Mouse (Mus musculus) MEL (cell line): ENCODE data around the gene AW549877.

Experiments
- BHLHE40 ChIP-seq: IDR thresholded peaks from 2 replicates; pipeline ENCODE4 v1.6.1; 2012; ENCODE audit warnings: low read depth, mild to moderate bottlenecking, inconsistent platforms, low read length, improper control_type of control experiment, borderline replicate concordance
- CTCF ChIP-seq, 3 experiments: IDR thresholded peaks in 2 of 3; conservative IDR thresholded peaks in 1 of 3; 2 replicates each; pipeline ENCODE4 v1.5.1; 2011 to 2012; ENCODE audit warnings: low read length in 3 of 3, low read depth in 2 of 3, mild to moderate bottlenecking in 2 of 3, improper control_type of control experiment in 1 of 3, inconsistent platforms in 1 of 3, mixed read lengths in 1 of 3, moderate library complexity in 1 of 3; ENCODE audit not compliant: control insufficient read depth in 1 of 3, insufficient read depth in 1 of 3, poor library complexity in 1 of 3, severe bottlenecking in 1 of 3
- GABPA ChIP-seq: IDR thresholded peaks from 2 replicates; pipeline ENCODE4 v1.6.1; 2012; ENCODE audit warnings: low read depth, mild to moderate bottlenecking, inconsistent platforms, low read length, improper control_type of control experiment, moderate library complexity
- HCFC1 ChIP-seq: IDR thresholded peaks from 2 replicates; pipeline ENCODE4 v1.6.1; 2012; ENCODE audit warnings: low read depth, mild to moderate bottlenecking, inconsistent platforms, low read length, improper control_type of control experiment, moderate library complexity
- KAT2A ChIP-seq: conservative IDR thresholded peaks from 2 replicates; pipeline ENCODE4 v1.6.1; 2012; ENCODE audit warnings: low read depth, low read length, improper control_type of control experiment, inconsistent platforms
- MAFK ChIP-seq: IDR thresholded peaks from 2 replicates; pipeline ENCODE4 v1.6.1; 2011; ENCODE audit warnings: low read depth, mild to moderate bottlenecking, low read length, improper control_type of control experiment, borderline replicate concordance
- MAX ChIP-seq: IDR thresholded peaks from 2 replicates; pipeline ENCODE4 v1.6.1; 2011; ENCODE audit warnings: low read length, improper control_type of control experiment
- POLR2A ChIP-seq, 2 experiments: IDR thresholded peaks; 2 replicates each; pipeline ENCODE4 v1.6.1; 2011 to 2012; ENCODE audit warnings: low read length in 2 of 2, mild to moderate bottlenecking in 2 of 2, control low read depth in 1 of 2, improper control_type of control experiment in 1 of 2, low read depth in 1 of 2, moderate library complexity in 1 of 2; ENCODE audit not compliant: control insufficient read depth in 1 of 2, insufficient read depth in 1 of 2, poor library complexity in 1 of 2
- RAD21 ChIP-seq: IDR thresholded peaks from 2 replicates; pipeline ENCODE4 v1.6.1; 2011; ENCODE audit warnings: mild to moderate bottlenecking, low read depth, low read length, improper control_type of control experiment
- ZC3H11A ChIP-seq: IDR thresholded peaks from 2 replicates; pipeline ENCODE4 v1.6.1; 2012; ENCODE audit warnings: low read depth, mild to moderate bottlenecking, inconsistent platforms, low read length, improper control_type of control experiment
- ZMIZ1 ChIP-seq: IDR thresholded peaks from 2 replicates; pipeline ENCODE4 v1.6.1; 2012; ENCODE audit warnings: low read depth, mild to moderate bottlenecking, inconsistent platforms, low read length, improper control_type of control experiment, moderate library complexity

GRCm38 (mm10) chr15:3957982-3958381, 37.6 kb downstream of the AW549877 start:
- TF ChIP-seq CTCF (IDR thresholded peaks at IDR 0.05 in 2 of 3, conservative IDR thresholded peaks at IDR 0.05 in 1 of 3; ENCODE audit: control insufficient read depth in 1 of 3, insufficient read depth in 1 of 3, low read depth in 2 of 3, low read length in 3 of 3, poor library complexity in 1 of 3, severe bottlenecking in 1 of 3) (peak; percentile 34 to 82 (median 54)), ZC3H11A (peak; percentile 88), HCFC1 (no peak), KAT2A (no peak), ZMIZ1 (no peak), GABPA (no peak), RAD21 (peak; percentile 92), POLR2A (IDR thresholded peaks at IDR 0.05; ENCODE audit: control insufficient read depth in 1 of 2, insufficient read depth in 1 of 2, low read depth in 1 of 2, low read length in 2 of 2, poor library complexity in 1 of 2) (no peak), BHLHE40 (no peak), MAX (no peak), MAFK (no peak)
